Mouse (Mus musculus): ENCODE measurements around the gene Defb26. TPM values are rescaled to one million over a fixed set of nuclear protein-coding genes. Genes with fewer than 3 reads are reported as not detected.

The Defb26 gene
- polyA plus RNA-seq (2012; ENCODE audit: insufficient read depth, insufficient read length, missing spikeins): not detected in 2 replicates

- H3K4me1 ChIP-seq (ENCODE audit: control insufficient read depth, insufficient read depth, insufficient read length, low read length): no peaks in the 10 kb centered on the region
- H3K27ac ChIP-seq (replicated peaks; ENCODE audit: low read depth, low read length): no peak within 1 kb of the TSS
- H3K4me3 ChIP-seq (ENCODE audit: insufficient read depth, low read depth, low read length): no peak within 1 kb of the TSS
Measured at GRCm38 (mm10) chr2:152511592-152511991, at the start of gene Defb26. Gene Defb26 (minus strand): TSS chr2:152511692.

- no peak overlapping the region for H3K27ac ChIP-seq (replicated peaks; ENCODE audit: low read depth, low read length)
- H3K4me1 ChIP-seq (ENCODE audit: control insufficient read depth, insufficient read depth, insufficient read length, low read length): no peaks in the 10 kb centered on the region
- H3K4me3 ChIP-seq (ENCODE audit: insufficient read depth, low read depth, low read length): no peak overlapping the region
Measured at GRCm38 (mm10) chr2:152556655-152557054, 45.2 kb upstream of the Defb26 start.

GRCm38 (mm10) chr2:152553774-152554423 is 42.4 kb upstream of the Defb26 start:
- H3K27ac ChIP-seq (replicated peaks; ENCODE audit: low read depth, low read length): no peak overlapping the region
- H3K4me1 ChIP-seq (ENCODE audit: control insufficient read depth, insufficient read depth, insufficient read length, low read length): no peaks in the 10 kb centered on the region
- H3K4me3 ChIP-seq (ENCODE audit: insufficient read depth, low read depth, low read length): no peak overlapping the region

GRCm38 (mm10) chr2:152548124-152548523 is 36.6 kb upstream of the Defb26 start:
- Histone ChIP-seq H3K27ac (replicated peaks; ENCODE audit: low read depth, low read length) (no peak overlapping the region), H3K4me1 (ENCODE audit: control insufficient read depth, insufficient read depth, insufficient read length, low read length) (no peaks in the 10 kb centered on the region), H3K4me3 (ENCODE audit: insufficient read depth, low read depth, low read length) (no peak overlapping the region)

DNA sequence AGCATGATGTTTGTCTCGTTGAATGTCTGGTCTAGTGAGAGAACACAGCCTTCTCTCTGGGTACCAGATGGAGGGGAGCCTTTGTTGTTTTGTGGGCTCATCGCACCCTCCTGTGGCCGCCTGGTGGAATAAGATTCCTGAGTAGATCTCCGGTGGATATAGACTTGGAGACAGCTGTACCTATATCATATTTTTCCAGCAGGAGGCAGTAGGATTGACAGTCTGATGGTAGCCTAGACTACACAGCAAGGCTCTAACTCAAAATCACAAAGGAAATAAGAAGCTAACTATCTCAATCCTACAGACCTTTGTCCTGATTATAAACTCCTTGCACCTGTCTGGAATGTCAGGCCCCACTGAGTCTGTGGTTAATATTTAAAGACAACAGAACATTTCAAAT is 33.2 kb upstream of the Defb26 start:
- Histone ChIP-seq H3K4me1 (ENCODE audit: control insufficient read depth, insufficient read depth, insufficient read length, low read length) (no peaks in the 10 kb centered on the region), H3K4me3 (ENCODE audit: insufficient read depth, low read depth, low read length) (no peak overlapping the region), H3K27ac (replicated peaks; ENCODE audit: low read depth, low read length) (no peak overlapping the region)

GRCm38 (mm10) chr2:152543478-152543877 is 32.0 kb upstream of the Defb26 start:
- H3K4me3 ChIP-seq (ENCODE audit: insufficient read depth, low read depth, low read length): no peak overlapping the region
- no peaks in the 10 kb centered on the region for H3K4me1 ChIP-seq (ENCODE audit: control insufficient read depth, insufficient read depth, insufficient read length, low read length)
- no peak overlapping the region for H3K27ac ChIP-seq (replicated peaks; ENCODE audit: low read depth, low read length)

GRCm38 (mm10) chr2:152542897-152543296 is 31.4 kb upstream of the Defb26 start:
- Histone ChIP-seq H3K4me3 (ENCODE audit: insufficient read depth, low read depth, low read length) (no peak overlapping the region), H3K27ac (replicated peaks; ENCODE audit: low read depth, low read length) (no peak overlapping the region), H3K4me1 (ENCODE audit: control insufficient read depth, insufficient read depth, insufficient read length, low read length) (no peaks in the 10 kb centered on the region)

DNA sequence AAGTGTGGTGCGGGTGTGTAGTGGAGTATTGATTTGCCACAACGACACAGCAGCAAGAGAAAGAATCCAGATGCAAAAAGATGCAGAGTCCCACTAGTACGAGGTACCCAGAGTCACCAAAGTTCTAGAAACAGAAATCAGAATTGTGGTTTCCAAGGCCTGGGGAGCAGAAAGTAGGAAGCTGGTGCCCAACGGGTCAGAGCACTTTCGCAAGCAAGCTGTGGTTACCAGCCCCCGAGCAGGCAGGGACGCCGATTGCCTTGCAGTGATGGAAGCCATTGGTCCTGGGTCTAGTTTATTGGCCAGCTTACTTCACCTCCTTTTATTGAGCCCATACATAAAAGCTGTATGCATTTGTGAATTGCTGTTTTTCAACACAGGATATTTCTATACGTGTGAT is 30.5 kb upstream of the Defb26 start:
- Histone ChIP-seq H3K4me1 (ENCODE audit: control insufficient read depth, insufficient read depth, insufficient read length, low read length) (no peaks in the 10 kb centered on the region), H3K27ac (replicated peaks; ENCODE audit: low read depth, low read length) (no peak overlapping the region), H3K4me3 (ENCODE audit: insufficient read depth, low read depth, low read length) (no peak overlapping the region)

GRCm38 (mm10) chr2:152539944-152540710 is 28.6 kb upstream of the Defb26 start, which contains the start of gene Defb29:
Gene Defb29 (minus strand): TSS chr2:152540098.
- no peak within 1 kb of the TSS for H3K27ac ChIP-seq (replicated peaks; ENCODE audit: low read depth, low read length)
- no peak within 1 kb of the TSS for H3K4me3 ChIP-seq (ENCODE audit: insufficient read depth, low read depth, low read length)
- H3K4me1 ChIP-seq (ENCODE audit: control insufficient read depth, insufficient read depth, insufficient read length, low read length): no peaks in the 10 kb centered on the region

- Histone ChIP-seq H3K4me3 (ENCODE audit: insufficient read depth, low read depth, low read length) (no peak within 1 kb of the TSS), H3K27ac (replicated peaks; ENCODE audit: low read depth, low read length) (no peak within 1 kb of the TSS), H3K4me1 (ENCODE audit: control insufficient read depth, insufficient read depth, insufficient read length, low read length) (no peaks in the 10 kb centered on the region)
Measured at GRCm38 (mm10) chr2:152517981-152518380, 6.5 kb upstream of the Defb26 start, which contains the start of gene Defb28. Gene Defb28 (plus strand): TSS chr2:152518255.

DNA sequence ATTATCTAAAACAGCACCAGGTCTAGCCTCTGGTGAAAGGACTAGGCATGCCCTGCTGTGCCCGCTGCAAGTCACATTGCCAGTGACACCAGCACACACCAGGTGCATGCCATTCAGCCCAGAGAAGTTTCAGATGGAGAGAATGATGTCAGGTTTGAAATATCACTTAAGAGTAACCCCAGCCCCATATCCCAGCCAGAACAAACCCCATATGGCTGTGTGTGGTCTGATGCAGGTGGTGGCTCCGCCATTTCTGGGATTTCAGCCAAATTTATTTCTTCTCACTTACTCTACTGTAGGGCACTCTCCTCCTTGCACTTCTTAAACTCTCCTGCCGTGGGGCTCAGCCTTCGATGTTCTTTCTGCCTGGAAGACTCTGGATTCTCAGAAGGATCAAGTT is 4.6 kb upstream of the Defb26 start:
- Histone ChIP-seq H3K4me1 (ENCODE audit: control insufficient read depth, insufficient read depth, insufficient read length, low read length) (no peaks in the 10 kb centered on the region), H3K27ac (replicated peaks; ENCODE audit: low read depth, low read length) (no peak overlapping the region), H3K4me3 (ENCODE audit: insufficient read depth, low read depth, low read length) (no peak overlapping the region)

DNA sequence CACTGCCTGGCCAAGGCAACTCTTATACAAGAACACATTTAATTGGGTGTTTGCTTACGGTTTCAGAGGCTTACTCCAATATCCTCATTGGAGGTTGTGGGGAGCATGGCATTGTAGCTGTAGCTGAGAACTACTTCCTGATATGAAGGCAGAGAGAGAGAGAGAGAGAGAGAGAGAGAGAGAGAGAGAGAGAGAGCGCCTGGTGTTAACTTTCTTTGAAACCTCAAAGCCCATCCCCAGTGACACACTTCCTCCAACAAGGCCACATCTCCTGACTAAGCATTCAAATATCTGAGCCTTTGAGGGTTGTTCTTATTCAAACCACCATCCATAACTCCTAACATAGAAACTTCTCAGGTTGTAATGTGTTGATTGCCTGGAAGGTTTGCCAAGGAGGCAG is 7.5 kb downstream of the Defb26 start:
- no peaks in the 10 kb centered on the region for H3K4me1 ChIP-seq (ENCODE audit: control insufficient read depth, insufficient read depth, insufficient read length, low read length)
- no peak overlapping the region for H3K4me3 ChIP-seq (ENCODE audit: insufficient read depth, low read depth, low read length)
- no peak overlapping the region for H3K27ac ChIP-seq (replicated peaks; ENCODE audit: low read depth, low read length)

- Histone ChIP-seq H3K27ac (replicated peaks; ENCODE audit: low read depth, low read length) (no peak overlapping the region), H3K4me3 (ENCODE audit: insufficient read depth, low read depth, low read length) (no peak overlapping the region), H3K4me1 (ENCODE audit: control insufficient read depth, insufficient read depth, insufficient read length, low read length) (no peaks in the 10 kb centered on the region)
Measured at GRCm38 (mm10) chr2:152500863-152501229, 10.6 kb downstream of the Defb26 start.

GRCm38 (mm10) chr2:152500204-152500862 is 11.2 kb downstream of the Defb26 start:
- Histone ChIP-seq H3K27ac (replicated peaks; ENCODE audit: low read depth, low read length) (no peak overlapping the region), H3K4me1 (ENCODE audit: control insufficient read depth, insufficient read depth, insufficient read length, low read length) (no peaks in the 10 kb centered on the region), H3K4me3 (ENCODE audit: insufficient read depth, low read depth, low read length) (no peak overlapping the region)

DNA sequence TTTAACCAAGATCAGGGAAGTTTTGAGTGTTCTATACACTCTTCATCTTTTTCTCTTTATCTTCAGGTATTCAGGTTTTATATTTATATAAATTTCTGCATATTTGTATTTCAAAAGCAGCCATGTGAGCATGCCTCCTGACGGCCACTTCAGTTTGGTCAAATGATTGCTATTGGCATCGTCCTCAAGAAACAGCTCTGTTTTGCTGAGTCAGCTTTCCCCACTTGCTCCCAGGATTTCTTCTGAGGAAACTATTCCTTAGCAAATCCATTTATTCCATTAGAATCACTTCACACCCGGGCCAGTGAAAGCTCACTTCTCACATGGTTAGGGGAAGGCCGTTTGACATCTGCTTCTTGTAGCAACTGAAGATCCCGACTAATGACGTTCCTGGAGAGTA is 13.5 kb downstream of the Defb26 start:
- H3K4me3 ChIP-seq (ENCODE audit: insufficient read depth, low read depth, low read length): no peak overlapping the region
- H3K4me1 ChIP-seq (ENCODE audit: control insufficient read depth, insufficient read depth, insufficient read length, low read length): no peaks in the 10 kb centered on the region
- no peak overlapping the region for H3K27ac ChIP-seq (replicated peaks; ENCODE audit: low read depth, low read length)

Data from brown adipose tissue, adult 24 weeks (tissue).